Mouse (Mus musculus): ENCODE measurements at regions not wholly inside any gene's neighbourhood (a gene's known extent, or its start where the extent isn't known, plus 50 kb on each side); places are given as distances from the start of the nearest gene placed in this dataset.

DNA sequence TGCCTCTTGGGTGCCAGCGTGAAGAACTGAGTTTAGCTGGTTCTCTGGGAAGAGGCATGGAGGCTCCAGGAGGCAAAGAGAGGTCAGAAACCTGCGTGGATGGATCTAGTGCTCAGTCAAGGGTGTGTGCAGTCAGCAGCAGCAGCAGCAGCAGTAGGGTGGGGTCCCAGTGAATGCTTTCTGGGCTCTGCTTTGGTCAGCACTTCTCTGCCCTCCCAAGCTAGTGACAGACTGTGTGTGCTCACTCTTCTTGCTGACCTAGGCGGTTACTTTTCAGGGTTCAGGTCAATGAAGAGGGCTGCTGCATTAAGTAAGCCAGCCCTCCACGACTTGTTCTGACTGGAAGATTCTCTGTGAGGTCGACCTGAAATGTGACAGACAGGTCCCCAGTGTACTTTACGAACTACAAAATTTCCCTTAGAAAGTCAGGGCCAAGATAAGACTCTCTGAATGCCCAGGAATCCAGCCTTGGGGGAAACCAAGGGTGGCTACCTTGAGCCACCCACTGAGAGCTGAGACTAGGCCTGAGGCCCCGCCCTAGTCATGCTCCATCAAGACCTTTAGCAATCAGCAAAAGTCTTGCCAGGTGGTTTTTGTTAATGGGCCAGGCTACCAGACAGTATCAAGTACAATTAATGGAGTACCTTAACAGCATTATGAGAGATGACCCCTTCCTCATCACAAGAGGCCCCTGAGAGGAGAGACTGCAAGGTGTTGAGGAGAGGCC lies 114.9 kb upstream of the Lemd2 start:
- no peak for DNase-seq (ENCODE audit: low read depth, low spot score)
- no peaks in the 10 kb centered on the region for H3K27me3 ChIP-seq (ENCODE audit: control insufficient read depth in 1 of 2, insufficient read depth in 2 of 2, low read length in 2 of 2)
- peaks cover 0 to 16% of the 10 kb centered on the region in 2 experiments; a peak in 2 of 4 replicates for H3K36me3 ChIP-seq (ENCODE audit: control insufficient read depth in 1 of 2, insufficient read depth in 2 of 2, low read length in 2 of 2)
- no peak overlapping the region for H3K9ac ChIP-seq (ENCODE audit: control insufficient read depth, low read depth, low read length, poor library complexity, severe bottlenecking)
- no peak overlapping the region for H3K4me3 ChIP-seq (ENCODE audit: control insufficient read depth in 1 of 2, insufficient read depth in 1 of 2, low read depth in 2 of 2, low read length in 2 of 2)
- no peaks in the 10 kb centered on the region for H3K9me3 ChIP-seq (replicated peaks; ENCODE audit: insufficient read depth, low read length)
- peaks cover 13 to 36% of the 10 kb centered on the region in 2 experiments for H3K4me1 ChIP-seq (ENCODE audit: control insufficient read depth in 1 of 2, insufficient read depth in 2 of 2, low read length in 2 of 2)
- no peaks in the 10 kb centered on the region for H3K79me2 ChIP-seq (ENCODE audit: control insufficient read depth, insufficient read depth, low read length, poor library complexity)
- no peak overlapping the region for H3K27ac ChIP-seq (ENCODE audit: control insufficient read depth, low read depth, low read length)
- TF ChIP-seq ETS1 (IDR thresholded peaks at IDR 0.05; ENCODE audit: low read depth, low read length) (no peak), SMC3 (IDR thresholded peaks at IDR 0.05; ENCODE audit: low read depth, low read length) (no peak)

DNA sequence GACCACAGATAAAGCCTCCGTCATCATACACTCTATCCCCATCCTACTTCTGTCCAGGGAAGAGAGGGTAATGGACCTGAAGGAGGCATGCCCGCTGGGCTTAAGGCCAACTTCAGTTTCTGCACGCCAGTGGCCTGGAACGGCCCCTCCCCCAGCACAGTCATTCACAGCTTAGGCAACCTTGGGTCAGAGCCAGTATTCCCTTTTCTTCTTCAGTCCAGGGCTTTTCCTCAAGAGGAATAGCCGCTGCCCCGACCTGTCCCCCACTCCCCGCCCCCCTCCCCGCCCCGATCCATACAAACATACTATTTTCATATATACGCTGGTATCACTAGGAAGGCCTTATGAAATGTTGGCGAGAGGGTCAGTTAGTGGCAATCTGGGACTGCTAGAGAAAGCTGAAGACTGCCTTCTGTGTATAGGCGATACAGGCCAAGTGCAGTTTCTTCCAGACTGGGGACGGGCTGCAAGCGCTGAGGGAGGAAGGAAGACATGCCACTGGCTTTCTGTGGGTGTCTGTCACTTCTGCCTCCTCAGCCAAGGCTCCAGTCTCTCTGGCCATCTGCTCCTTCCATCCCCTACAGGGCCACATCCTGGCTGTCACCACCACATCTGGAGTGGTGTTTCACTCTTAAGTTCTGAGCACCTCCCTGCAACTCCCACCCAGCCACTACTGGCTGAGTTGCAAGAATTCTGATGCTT lies 113.5 kb upstream of the Lemd2 start:
- Histone ChIP-seq H3K27ac (ENCODE audit: control insufficient read depth, low read depth, low read length) (no peak overlapping the region), H3K9ac (ENCODE audit: control insufficient read depth, low read depth, low read length, poor library complexity, severe bottlenecking) (no peak overlapping the region), H3K79me2 (ENCODE audit: control insufficient read depth, insufficient read depth, low read length, poor library complexity) (no peaks in the 10 kb centered on the region), H3K27me3 (ENCODE audit: control insufficient read depth in 1 of 2, insufficient read depth in 2 of 2, low read length in 2 of 2) (no peaks in the 10 kb centered on the region), H3K36me3 (ENCODE audit: control insufficient read depth in 1 of 2, insufficient read depth in 2 of 2, low read length in 2 of 2) (peaks cover 0 to 9% of the 10 kb centered on the region in 2 experiments; a peak in 2 of 4 replicates), H3K9me3 (replicated peaks; ENCODE audit: insufficient read depth, low read length) (no peaks in the 10 kb centered on the region), H3K4me1 (ENCODE audit: control insufficient read depth in 1 of 2, insufficient read depth in 2 of 2, low read length in 2 of 2) (peaks cover 11 to 26% of the 10 kb centered on the region in 2 experiments), H3K4me3 (ENCODE audit: control insufficient read depth in 1 of 2, insufficient read depth in 1 of 2, low read depth in 2 of 2, low read length in 2 of 2) (no peak overlapping the region)
- no peak for TF ChIP-seq NRF1 (IDR thresholded peaks at IDR 0.05; ENCODE audit: insufficient read depth, low read depth, low read length, poor library complexity, severe bottlenecking)
- TF ChIP-seq MAX (IDR thresholded peaks at IDR 0.05; ENCODE audit: low read length) = no peak
- TF ChIP-seq ELF1 (IDR thresholded peaks at IDR 0.05; ENCODE audit: low read depth, low read length) = no peak
- no peak for DNase-seq (ENCODE audit: low read depth, low spot score)

DNA sequence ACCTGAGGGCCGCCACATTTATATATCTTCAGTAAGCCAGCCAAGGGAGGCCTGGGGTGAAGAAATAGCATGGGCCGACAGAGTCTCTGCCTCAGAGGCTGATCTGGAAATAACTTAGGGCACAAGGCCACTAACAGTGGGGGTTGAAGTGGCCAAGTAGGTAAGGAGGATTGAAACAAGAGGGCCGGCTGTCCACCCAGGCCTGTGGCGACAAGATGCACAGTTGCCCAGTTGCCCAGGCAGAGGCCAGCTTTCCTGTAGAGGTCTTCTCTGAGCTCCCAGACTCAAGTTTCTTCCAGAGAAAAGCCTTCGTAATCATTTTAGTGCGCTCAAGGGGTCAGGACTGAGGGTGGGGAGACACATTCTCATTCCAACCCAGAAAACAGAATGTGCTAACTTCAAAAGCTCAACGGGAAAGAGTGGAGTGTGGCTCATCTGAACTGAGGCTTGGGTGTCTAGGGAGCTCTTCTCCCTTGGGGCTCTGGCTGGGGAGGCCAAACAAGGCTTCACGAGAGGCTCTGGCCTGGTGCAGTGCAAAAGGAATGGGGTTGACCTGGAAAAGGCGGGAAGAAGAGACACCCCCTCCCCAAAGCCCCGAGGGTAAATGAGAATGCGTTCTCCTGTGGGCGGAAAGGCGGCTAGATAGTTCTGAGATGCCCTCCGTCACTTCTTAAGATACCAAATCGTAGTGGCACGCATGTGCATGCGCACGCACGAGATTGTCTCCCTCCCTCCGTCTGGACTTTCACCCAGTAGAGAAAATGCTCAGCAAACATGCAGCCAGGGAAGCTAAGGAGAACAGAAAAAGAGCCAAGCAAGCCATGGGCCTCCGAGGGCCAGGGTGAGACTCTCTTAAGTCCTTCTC lies 112.7 kb upstream of the Lemd2 start:
- H3K27me3 ChIP-seq (ENCODE audit: control insufficient read depth in 1 of 2, insufficient read depth in 2 of 2, low read length in 2 of 2) = no peaks in the 10 kb centered on the region
- no peak overlapping the region for H3K27ac ChIP-seq (ENCODE audit: control insufficient read depth, low read depth, low read length)
- no peak overlapping the region for H3K4me3 ChIP-seq (ENCODE audit: control insufficient read depth in 1 of 2, insufficient read depth in 1 of 2, low read depth in 2 of 2, low read length in 2 of 2)
- no peak for TF ChIP-seq ZMIZ1 (IDR thresholded peaks at IDR 0.05; ENCODE audit: low read depth, low read length)
- no peak for TF ChIP-seq MAFK (IDR thresholded peaks at IDR 0.05; ENCODE audit: borderline replicate concordance, low read depth, low read length)
- TF ChIP-seq SMC3 (IDR thresholded peaks at IDR 0.05; ENCODE audit: low read depth, low read length) = no peak
- no peak for TF ChIP-seq ETS1 (IDR thresholded peaks at IDR 0.05; ENCODE audit: low read depth, low read length)
- no peak for TF ChIP-seq NRF1 (IDR thresholded peaks at IDR 0.05; ENCODE audit: insufficient read depth, low read depth, low read length, poor library complexity, severe bottlenecking)
- no peak for TF ChIP-seq NELFE (IDR thresholded peaks at IDR 0.05; ENCODE audit: low read depth, low read length)
- TF ChIP-seq TCF12 (IDR thresholded peaks at IDR 0.05; ENCODE audit: low read depth, low read length) = no peak
- no peak for TF ChIP-seq POLR2AphosphoS2 (IDR thresholded peaks at IDR 0.05; ENCODE audit: low read length)
- TF ChIP-seq MEF2A (IDR thresholded peaks at IDR 0.05; ENCODE audit: extremely low read depth, insufficient replicate concordance, low read depth, low read length, poor library complexity, severe bottlenecking) = no peak
- TF ChIP-seq E2F4 (IDR thresholded peaks at IDR 0.05; ENCODE audit: borderline replicate concordance, low read depth, low read length) = no peak
- TF ChIP-seq JUND (IDR thresholded peaks at IDR 0.05; ENCODE audit: low read depth, low read length) = no peak
- TF ChIP-seq MYC (IDR thresholded peaks at IDR 0.05; ENCODE audit: low read depth, low read length) = no peak
- TF ChIP-seq TBP (IDR thresholded peaks at IDR 0.05; ENCODE audit: low read depth, low read length) = no peak
- TF ChIP-seq POLR2AphosphoS5 (IDR thresholded peaks at IDR 0.05; ENCODE audit: borderline replicate concordance, low read depth, low read length) = no peak
- no peak for TF ChIP-seq ZNF384 (IDR thresholded peaks at IDR 0.05; ENCODE audit: low read depth, low read length)
- no peak for TF ChIP-seq CTCF (IDR thresholded peaks at IDR 0.05 in 2 of 3, conservative IDR thresholded peaks at IDR 0.05 in 1 of 3; ENCODE audit: control insufficient read depth in 1 of 3, insufficient read depth in 1 of 3, low read depth in 2 of 3, low read length in 3 of 3, poor library complexity in 1 of 3, severe bottlenecking in 1 of 3)
- peaks cover 5 to 20% of the 10 kb centered on the region in 2 experiments for H3K4me1 ChIP-seq (ENCODE audit: control insufficient read depth in 1 of 2, insufficient read depth in 2 of 2, low read length in 2 of 2)
- H3K9me3 ChIP-seq (replicated peaks; ENCODE audit: insufficient read depth, low read length) = no peaks in the 10 kb centered on the region
- H3K9ac ChIP-seq (ENCODE audit: control insufficient read depth, low read depth, low read length, poor library complexity, severe bottlenecking) = no peak overlapping the region
- H3K36me3 ChIP-seq (ENCODE audit: control insufficient read depth in 1 of 2, insufficient read depth in 2 of 2, low read length in 2 of 2) = peaks cover 0 to 6% of the 10 kb centered on the region in 2 experiments; a peak in 2 of 4 replicates
- no peaks in the 10 kb centered on the region for H3K79me2 ChIP-seq (ENCODE audit: control insufficient read depth, insufficient read depth, low read length, poor library complexity)
- DNase-seq (ENCODE audit: low read depth, low spot score) = no peak
